Mouse (Mus musculus) skeletal muscle tissue, postnatal 0 days (tissue): Measurements from ENCODE around the gene Znhit1. TPM values are rescaled to one million over a fixed set of nuclear protein-coding genes. Genes with fewer than 3 reads are reported as not detected.

Experiments used
- microRNA counts: library from miRNA; unstranded; fragments of <30 nt; microRNA quantifications from one replicate; lab custom pipeline; 2015
- microRNA-seq, 2 experiments: library from miRNA; unstranded; fragments of <30 nt; microRNA quantifications; one replicate each; pipeline ENCODE4; 2016
- polyA plus RNA-seq: library from polyadenylated mRNA; unstranded; fragments of >200 nt; fragmentation: Nextera tagmentation; extraction: Ambion mirVana; gene quantifications from 2 replicates; pipeline ENCODE4 v1.2.1, GENCODE M21; 2015

Gene Znhit1
- polyA plus RNA-seq, result 50.8 and 52.5 TPM in 2 replicates

DNA sequence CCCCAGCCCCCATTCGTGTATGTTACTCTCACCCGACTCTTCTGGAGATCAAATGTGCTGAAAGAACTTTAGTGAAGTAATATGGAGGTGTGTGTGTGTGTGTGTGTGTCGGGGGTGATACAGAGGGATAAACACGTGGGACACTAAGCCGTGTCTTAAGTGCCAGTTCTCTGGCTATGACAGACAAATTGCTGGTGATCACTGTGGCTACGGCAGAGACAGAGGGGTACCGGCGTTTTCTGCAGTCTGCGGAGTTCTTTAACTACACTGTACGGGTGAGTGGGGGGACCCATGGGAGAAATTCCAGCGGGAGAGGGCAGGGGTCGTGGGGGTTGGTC, at the start of gene Znhit1:
Gene Znhit1 (minus strand): TSS at position 88 of the 338 bp plus-strand sequence.

DNA sequence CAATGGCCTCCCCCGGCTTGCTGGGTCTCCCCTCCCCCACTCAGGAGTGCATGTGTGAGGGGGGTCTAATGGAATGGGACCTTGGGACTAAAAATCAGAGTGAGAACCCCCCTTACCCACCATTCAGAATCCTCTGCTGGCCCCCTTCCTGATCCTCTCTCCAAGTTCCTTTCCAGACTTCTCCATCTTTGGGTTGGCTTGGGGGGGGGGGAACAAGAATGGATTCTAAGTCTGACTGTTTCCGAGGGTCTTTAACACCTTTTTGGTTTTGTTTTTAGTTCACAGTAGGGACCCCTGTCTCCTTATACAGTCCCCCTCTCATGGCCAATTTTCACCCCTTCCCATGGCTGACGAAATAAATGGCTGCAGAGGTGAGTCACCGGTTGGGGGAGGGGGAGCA, 38.3 kb upstream of the Znhit1 start, which contains the start of gene Vgf:
Gene Vgf (plus strand): TSS at position 301 of the 400 bp plus-strand sequence.

GRCm38 (mm10) chr5:136986695-136987137, 1.1 kb downstream of the Znhit1 start, which contains the start of gene Plod3:
TSS of gene Plod3 (plus strand) at chr5:136987019.

DNA sequence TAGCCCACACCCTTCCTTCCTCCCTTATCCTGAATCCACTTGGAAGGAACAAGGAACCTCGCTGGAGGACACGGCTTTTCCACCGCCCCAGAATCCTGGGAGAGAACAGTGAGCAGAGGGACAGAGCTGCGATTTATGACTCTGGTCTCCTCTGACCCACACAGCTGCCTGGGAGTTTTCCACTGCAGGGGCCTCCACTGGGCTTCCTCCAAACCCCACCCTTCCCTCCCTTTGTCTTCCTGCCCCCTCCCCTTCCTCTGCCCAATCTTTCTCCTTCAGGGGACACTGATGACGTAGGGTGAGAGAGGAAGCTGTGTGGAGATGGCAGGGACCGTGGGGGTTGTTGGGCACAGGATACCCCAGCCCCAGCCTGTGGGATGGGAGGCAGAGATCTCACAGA, 21.5 kb downstream of the Znhit1 start, which contains the start of gene Cldn15:
Gene Cldn15 (plus strand): TSS at position 286 of the 400 bp plus-strand sequence.

DNA sequence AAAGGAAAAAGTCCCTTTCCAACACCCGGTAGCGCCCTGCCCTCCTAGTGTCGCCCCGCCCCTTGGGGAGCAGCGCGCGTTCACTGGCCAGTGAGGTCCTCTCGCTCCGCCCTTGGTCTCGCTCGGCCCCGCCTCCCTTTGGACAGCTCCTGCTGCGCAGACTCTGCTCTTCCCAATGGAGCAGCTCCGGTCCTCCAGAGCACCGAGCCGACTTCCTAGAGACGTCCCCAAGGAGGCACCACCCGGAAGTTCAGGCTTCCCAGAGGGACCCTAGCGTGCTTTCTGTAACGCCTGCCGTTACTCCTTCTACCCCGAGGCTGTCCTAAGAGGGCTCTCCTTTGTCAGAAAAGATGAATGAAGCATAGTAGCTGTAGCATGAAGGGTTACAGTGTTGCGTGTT, 34.8 kb downstream of the Znhit1 start, which contains the start of gene Fis1:
Gene Fis1 (plus strand): TSS at position 261 of the 400 bp plus-strand sequence.

MicroRNAs within 50 kb of the gene (microRNA counts, 519-probe panel; counts per million panel counts)
- microRNA mmu-miR-702 (lab: Ali Mortazavi, UCI), result 296 counts per million, percentile 58 among the panel's probes with 10 or more counts

Small RNAs within 50 kb of the gene (microRNA-seq; reads per million reads assigned to microRNA genes)
- gene Mir702, result 6.6 to 14.6 reads per million in 2 experiments

Other genes with a start within 250 kb of the Znhit1 start
- 22.9 and 24.1 TPM in 2 replicates for gene Col26a1, start 104.8 kb downstream of the Znhit1 start, polyA plus RNA-seq
- 20.8 and 25.7 TPM in 2 replicates for gene Ift22, start 79.9 kb downstream of the Znhit1 start, polyA plus RNA-seq
- 178 and 191 TPM in 2 replicates for gene Fis1, start 34.7 kb downstream of the Znhit1 start, polyA plus RNA-seq
- gene Cldn15, start 21.4 kb downstream of the Znhit1 start, polyA plus RNA-seq, result 7.8 and 12.0 TPM in 2 replicates
- gene Plod3, start 1.0 kb downstream of the Znhit1 start, polyA plus RNA-seq, result 13.4 and 20.1 TPM in 2 replicates
- not detected in 2 replicates for gene Vgf, start 38.4 kb upstream of the Znhit1 start, polyA plus RNA-seq
- 81.5 and 101 TPM in 2 replicates for gene Ap1s1, start 58.1 kb upstream of the Znhit1 start, polyA plus RNA-seq
- 0.50 and 0.71 TPM in 2 replicates for gene Serpine1, start 84.2 kb upstream of the Znhit1 start, polyA plus RNA-seq
- gene Trim56, start 128.2 kb upstream of the Znhit1 start, polyA plus RNA-seq, result 4.1 and 5.1 TPM in 2 replicates
- gene Muc3, start 161.3 kb upstream of the Znhit1 start, polyA plus RNA-seq, result not detected in 2 replicates
- gene Muc3a, start 224.4 kb upstream of the Znhit1 start, polyA plus RNA-seq, result 0.09 TPM in 1 of 2 replicates, not detected in the other